Mouse (Mus musculus) granulocyte monocyte progenitor cell, adult 5-6 weeks (primary cell): ENCODE results near the gene Eci3. TPM values are rescaled to one million over a fixed set of nuclear protein-coding genes. Genes with fewer than 3 reads are reported as not detected.
A peak's percentile ranks its signal among the peaks of the same experiment; 100 is the strongest.

ENCODE experiments used
- ATAC-seq: replicated peaks from 2 replicates; pipeline ENCODE4 v1.8.0; 2016; ENCODE audit warnings: mild to moderate bottlenecking, moderate TSS enrichment, inconsistent platforms; ENCODE audit not compliant: poor library complexity, severe bottlenecking
- total RNA-seq, 2 experiments: library from RNA; stranded (forward) in 1 of 2; stranded (reverse) in 1 of 2; fragments of 200-712, 200-1000 nt in 1 of 2; fragments of >200 nt in 1 of 2; fragmentation: Nextera tagmentation in 1 of 2; gene quantifications; 2 replicates each; pipeline ENCODE4 v1.2.3; 2014 to 2017

Eci3 gene
- total RNA-seq, 2 experiments from 2014 or later = not detected

DNA sequence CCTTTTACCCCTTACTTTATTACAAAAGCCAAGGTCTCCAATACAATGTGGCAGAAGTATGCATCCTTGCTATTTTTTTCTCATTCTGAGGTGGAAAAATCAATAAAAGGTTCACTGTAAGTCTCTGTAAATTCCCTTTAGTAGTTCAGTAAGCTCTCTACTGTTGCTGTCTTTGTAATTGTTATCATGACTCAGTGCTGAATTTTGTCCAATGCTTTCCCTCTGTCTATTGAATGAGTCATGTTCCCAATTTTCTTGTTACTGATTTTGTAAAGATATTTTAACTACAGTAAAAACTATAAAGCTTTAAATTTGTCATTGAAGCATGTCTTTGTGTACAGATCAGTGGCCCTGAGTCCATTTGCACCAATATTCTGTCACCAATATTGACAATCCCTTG is 21.2 kb downstream of the Eci3 start:
- no peak for ATAC-seq

DNA sequence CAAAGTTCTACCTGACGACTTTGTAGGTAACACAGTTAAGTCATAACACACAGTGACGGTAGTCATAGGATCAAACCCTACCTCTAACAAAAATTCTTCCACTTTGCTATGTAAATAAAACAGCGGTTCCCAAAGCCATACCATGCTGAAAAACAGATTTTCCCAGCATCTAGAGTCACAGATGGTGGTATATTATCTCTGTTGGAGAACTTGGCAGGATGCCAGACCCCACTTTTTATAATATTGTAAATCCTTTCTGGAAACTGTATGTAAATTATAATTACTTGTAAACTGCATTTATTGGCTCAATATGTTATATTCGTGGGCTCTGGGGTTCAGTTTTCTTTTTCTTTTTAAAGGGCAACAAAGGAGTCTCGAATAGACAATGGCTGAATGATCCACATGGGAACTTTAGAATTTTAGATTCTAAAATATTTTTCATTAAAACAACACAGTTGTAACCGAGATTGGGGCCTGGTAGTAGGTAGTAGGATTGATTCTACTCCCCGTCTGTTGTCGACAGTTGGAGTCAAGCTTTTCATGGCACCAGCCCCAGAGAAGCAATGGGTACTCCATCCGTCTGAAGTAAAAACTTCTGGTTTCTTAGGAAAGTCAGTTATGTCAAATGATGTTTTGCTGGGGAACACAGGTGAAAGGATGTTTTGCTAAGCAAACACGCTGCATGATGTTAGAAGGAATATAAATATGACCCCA is 28.5 kb downstream of the Eci3 start:
- no peak for ATAC-seq

DNA sequence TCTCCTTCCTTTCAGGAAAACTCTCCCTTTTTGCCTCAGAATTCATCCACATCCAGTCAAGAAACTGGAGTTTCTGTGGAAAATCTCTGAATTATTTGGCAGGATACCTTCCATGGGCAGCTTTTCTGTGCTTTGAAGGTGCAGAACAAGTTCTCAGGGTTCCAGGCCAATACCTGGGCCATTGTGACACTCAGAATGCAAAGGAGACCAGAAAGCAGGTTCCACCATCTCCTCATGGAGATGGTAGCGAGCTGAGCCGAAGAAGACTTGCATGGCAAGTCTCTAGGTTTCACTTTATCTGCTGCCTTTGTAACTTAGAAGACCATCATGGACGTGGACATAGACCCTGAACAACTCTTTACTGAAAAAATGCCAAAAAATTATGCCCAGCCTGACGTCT is 39.4 kb downstream of the Eci3 start, which contains the start of the genes Fam217a and 4933417A18Rik:
Gene Fam217a (minus strand): TSS at position 101 of the 400 bp plus-strand sequence.
Gene 4933417A18Rik (plus strand): TSS at position 200 of the 400 bp plus-strand sequence.
- ATAC-seq = no peak

DNA sequence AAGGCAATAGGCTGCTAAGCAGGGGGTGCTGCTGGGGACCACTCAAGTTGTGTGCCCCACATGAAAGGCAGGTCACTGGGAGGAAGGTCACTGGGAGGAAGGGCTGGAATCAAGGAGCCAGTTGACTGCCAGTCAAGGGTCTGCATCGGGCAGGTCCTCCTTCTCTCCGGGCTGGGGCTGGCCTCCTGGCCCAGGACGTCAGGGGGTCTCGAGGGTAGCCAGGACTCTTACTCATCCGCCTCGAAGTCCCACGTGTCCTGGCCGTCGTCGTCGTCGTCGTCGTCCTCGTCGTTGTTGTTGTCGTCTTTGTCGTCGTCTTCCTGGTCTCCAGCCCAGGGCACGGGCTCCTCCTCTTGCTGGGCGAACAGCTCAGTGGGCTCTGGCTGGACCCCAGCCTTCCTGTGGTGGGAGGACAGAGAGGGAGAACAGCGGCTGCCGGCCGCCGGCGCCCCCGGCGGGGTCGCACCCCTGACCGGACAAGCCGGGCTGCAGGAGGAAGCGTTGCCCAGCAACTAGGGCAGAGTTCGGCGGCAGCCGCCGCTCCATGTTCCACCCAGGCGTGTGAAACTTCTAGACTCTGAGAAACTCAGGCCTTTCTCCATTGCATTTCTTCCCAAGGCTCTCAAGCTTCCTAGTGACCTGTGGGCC is 47.0 kb downstream of the Eci3 start:
- peak; percentile 44 for ATAC-seq

DNA sequence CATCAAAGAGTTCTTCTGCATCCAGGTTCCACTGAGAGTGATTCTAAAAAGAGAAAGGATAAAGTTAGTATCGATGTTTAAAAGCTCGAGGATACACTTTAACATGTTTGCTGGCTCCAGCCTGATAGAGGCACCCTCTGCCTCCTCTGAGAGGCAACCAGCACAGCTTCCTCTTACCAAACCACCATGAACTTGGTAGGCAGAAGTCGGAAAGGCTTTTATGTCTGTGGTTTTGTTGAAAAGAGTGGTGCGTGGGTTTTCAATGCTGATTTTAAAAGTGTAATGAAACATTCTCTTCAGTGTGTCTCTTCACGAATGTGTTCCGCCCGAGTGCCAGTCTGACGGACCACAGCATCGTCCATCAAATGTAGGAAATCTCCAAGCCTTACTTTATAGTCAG is 49.0 kb downstream of the Eci3 start:
- 0 out of 2 replicates have a peak, but pooled peaks have one; percentile 40 for ATAC-seq

Other genes with a start within 250 kb of the Eci3 start
- not detected in 2 replicates for gene Fam50b, start 229.0 kb downstream of the Eci3 start, total RNA-seq (2014; fragmentation: Nextera tagmentation)
- gene Fam50b, start 229.0 kb downstream of the Eci3 start, total RNA-seq (2017) = not detected in 2 replicates
- 124 and 139 TPM in 2 replicates for gene Prpf4b, start 88.5 kb downstream of the Eci3 start, total RNA-seq (2014; fragmentation: Nextera tagmentation)
- gene Prpf4b, start 88.5 kb downstream of the Eci3 start, total RNA-seq (2017) = 129 and 142 TPM in 2 replicates
- gene Fam217a, start 39.5 kb downstream of the Eci3 start, total RNA-seq (2014; fragmentation: Nextera tagmentation) = not detected in 2 replicates
- not detected in 2 replicates for gene Fam217a, start 39.5 kb downstream of the Eci3 start, total RNA-seq (2017)
- not detected in 2 replicates for gene 4933417A18Rik, start 39.4 kb downstream of the Eci3 start, total RNA-seq (2014; fragmentation: Nextera tagmentation)
- gene 4933417A18Rik, start 39.4 kb downstream of the Eci3 start, total RNA-seq (2017) = not detected in 2 replicates
- gene Eci2, start 63.3 kb upstream of the Eci3 start, total RNA-seq (2014; fragmentation: Nextera tagmentation) = 69.6 and 82.3 TPM in 2 replicates
- gene Eci2, start 63.3 kb upstream of the Eci3 start, total RNA-seq (2017) = 52.6 and 74.6 TPM in 2 replicates